Mouse (Mus musculus): ENCODE data around the gene 1700021F05Rik. TPM values are rescaled to one million over a fixed set of nuclear protein-coding genes. Genes with fewer than 3 reads are reported as not detected.
A peak's percentile ranks its signal among the peaks of the same experiment; 100 is the strongest.
"Not testable (repeated sequence)": the region's sequence is repeated elsewhere in the genome, so short reads cannot be mapped to it uniquely, and the experiment has no call there.

1700021F05Rik gene
- polyA plus RNA-seq, 1 experiment from 2014 or later = 73.1 TPM

GRCm38 (mm10) chr10:43523931-43524330 lies 16.9 kb downstream of the 1700021F05Rik start, which contains the start of gene Gm9803:
Gm9803 (plus strand) TSS chr10:43524084.
- H3K36me3 ChIP-seq (ENCODE audit: control insufficient read depth, insufficient read depth, low read length) = peaks cover 21% of the 10 kb centered on the region; the same call in 1 of the 2 replicates
- not testable (repeated sequence) for H3K9me3 ChIP-seq (ENCODE audit: control insufficient read depth, low read length); ATAC-seq (ENCODE audit: low FRiP score, low TSS enrichment); H3K4me3 ChIP-seq (ENCODE audit: low read length); H3K27me3 ChIP-seq (ENCODE audit: control insufficient read depth, insufficient read depth, low read length); H3K9ac ChIP-seq (ENCODE audit: low read depth, low read length); H3K4me2 ChIP-seq (replicated peaks; ENCODE audit: low read depth, low read length); H3K4me1 ChIP-seq (ENCODE audit: control insufficient read depth, insufficient read depth, low read length); H3K27ac ChIP-seq (ENCODE audit: low read depth, low read length)
- 96% methylated on average over 10 of the region's 10 CpGs for WGBS

GRCm38 (mm10) chr10:43519977-43520376 lies 20.8 kb downstream of the 1700021F05Rik start:
- Histone ChIP-seq H3K27me3 (ENCODE audit: control insufficient read depth, insufficient read depth, low read length) (no peaks in the 10 kb centered on the region), H3K36me3 (ENCODE audit: control insufficient read depth, insufficient read depth, low read length) (0 out of 2 replicates have a peak, but pooled peaks cover 4% of the 10 kb centered on the region), H3K27ac (ENCODE audit: low read depth, low read length) (no peak overlapping the region), H3K4me1 (ENCODE audit: control insufficient read depth, insufficient read depth, low read length) (no peaks in the 10 kb centered on the region), H3K9me3 (ENCODE audit: control insufficient read depth, low read length) (no peaks in the 10 kb centered on the region), H3K4me2 (replicated peaks; ENCODE audit: low read depth, low read length) (no peak overlapping the region), H3K4me3 (ENCODE audit: low read length) (no peak overlapping the region), H3K9ac (ENCODE audit: low read depth, low read length) (no peak overlapping the region)
- WGBS = 96% methylated on average over 2 of the region's 2 CpGs
- no peak for ATAC-seq (ENCODE audit: low FRiP score, low TSS enrichment)

- H3K4me1 ChIP-seq (ENCODE audit: control insufficient read depth, insufficient read depth, low read length) = no peaks in the 10 kb centered on the region
- H3K27ac ChIP-seq (ENCODE audit: low read depth, low read length) = no peak overlapping the region; the same call in 1 of the 2 replicates
- no peak overlapping the region for H3K4me3 ChIP-seq (ENCODE audit: low read length)
- H3K27me3 ChIP-seq (ENCODE audit: control insufficient read depth, insufficient read depth, low read length) = no peaks in the 10 kb centered on the region
- no peaks in the 10 kb centered on the region for H3K9me3 ChIP-seq (ENCODE audit: control insufficient read depth, low read length)
- no peak overlapping the region for H3K4me2 ChIP-seq (replicated peaks; ENCODE audit: low read depth, low read length)
- no peak overlapping the region for H3K9ac ChIP-seq (ENCODE audit: low read depth, low read length)
- no peak for ATAC-seq (ENCODE audit: low FRiP score, low TSS enrichment)
- 66% methylated on average over 13 of the region's 13 CpGs for WGBS
- H3K36me3 ChIP-seq (ENCODE audit: control insufficient read depth, insufficient read depth, low read length) = peaks cover under 1% of the 10 kb centered on the region
Observed at GRCm38 (mm10) chr10:43518368-43518767, 22.4 kb downstream of the 1700021F05Rik start.

GRCm38 (mm10) chr10:43517836-43518235 lies 23.0 kb downstream of the 1700021F05Rik start:
- 66% methylated on average over 4 of the region's 4 CpGs for WGBS
- H3K27ac ChIP-seq (ENCODE audit: low read depth, low read length) = peak overlapping the region; percentile 67; the same call in 1 of the 2 replicates
- no peaks in the 10 kb centered on the region for H3K9me3 ChIP-seq (ENCODE audit: control insufficient read depth, low read length)
- H3K27me3 ChIP-seq (ENCODE audit: control insufficient read depth, insufficient read depth, low read length) = no peaks in the 10 kb centered on the region
- no peak overlapping the region for H3K4me3 ChIP-seq (ENCODE audit: low read length)
- H3K4me2 ChIP-seq (replicated peaks; ENCODE audit: low read depth, low read length) = no peak overlapping the region
- no peaks in the 10 kb centered on the region for H3K4me1 ChIP-seq (ENCODE audit: control insufficient read depth, insufficient read depth, low read length)
- no peak for ATAC-seq (ENCODE audit: low FRiP score, low TSS enrichment)
- no peak overlapping the region for H3K9ac ChIP-seq (ENCODE audit: low read depth, low read length)
- peaks cover 6% of the 10 kb centered on the region for H3K36me3 ChIP-seq (ENCODE audit: control insufficient read depth, insufficient read depth, low read length)

GRCm38 (mm10) chr10:43516992-43517660 lies 23.7 kb downstream of the 1700021F05Rik start:
- H3K9me3 ChIP-seq (ENCODE audit: control insufficient read depth, low read length) = no peaks in the 10 kb centered on the region
- peak; percentile 69; the same call in 1 of the 2 replicates for ATAC-seq (ENCODE audit: low FRiP score, low TSS enrichment)
- no peaks in the 10 kb centered on the region for H3K4me1 ChIP-seq (ENCODE audit: control insufficient read depth, insufficient read depth, low read length)
- peak overlapping the region; percentile 67; the same call in 1 of the 2 replicates for H3K27ac ChIP-seq (ENCODE audit: low read depth, low read length)
- no peaks in the 10 kb centered on the region for H3K27me3 ChIP-seq (ENCODE audit: control insufficient read depth, insufficient read depth, low read length)
- H3K9ac ChIP-seq (ENCODE audit: low read depth, low read length) = no peak overlapping the region
- H3K4me3 ChIP-seq (ENCODE audit: low read length) = no peak overlapping the region
- WGBS = 59% methylated on average over 6 of the region's 6 CpGs
- no peak overlapping the region for H3K4me2 ChIP-seq (replicated peaks; ENCODE audit: low read depth, low read length)
- peaks cover 11% of the 10 kb centered on the region for H3K36me3 ChIP-seq (ENCODE audit: control insufficient read depth, insufficient read depth, low read length)

GRCm38 (mm10) chr10:43512976-43513375 lies 27.8 kb downstream of the 1700021F05Rik start:
- H3K4me2 ChIP-seq (replicated peaks; ENCODE audit: low read depth, low read length) = no peak overlapping the region
- no peak for ATAC-seq (ENCODE audit: low FRiP score, low TSS enrichment)
- H3K4me3 ChIP-seq (ENCODE audit: low read length) = no peak overlapping the region
- H3K4me1 ChIP-seq (ENCODE audit: control insufficient read depth, insufficient read depth, low read length) = no peaks in the 10 kb centered on the region
- peaks cover 44% of the 10 kb centered on the region for H3K36me3 ChIP-seq (ENCODE audit: control insufficient read depth, insufficient read depth, low read length)
- H3K27me3 ChIP-seq (ENCODE audit: control insufficient read depth, insufficient read depth, low read length) = no peaks in the 10 kb centered on the region
- no peaks in the 10 kb centered on the region for H3K9me3 ChIP-seq (ENCODE audit: control insufficient read depth, low read length)
- 87% methylated on average over 10 of the region's 10 CpGs for WGBS
- H3K9ac ChIP-seq (ENCODE audit: low read depth, low read length) = no peak overlapping the region
- no peak overlapping the region for H3K27ac ChIP-seq (ENCODE audit: low read depth, low read length)

GRCm38 (mm10) chr10:43509228-43509627 lies 31.6 kb downstream of the 1700021F05Rik start:
- peaks cover 55% of the 10 kb centered on the region for H3K36me3 ChIP-seq (ENCODE audit: control insufficient read depth, insufficient read depth, low read length)
- no peak for ATAC-seq (ENCODE audit: low FRiP score, low TSS enrichment)
- 92% methylated on average over 7 of the region's 7 CpGs for WGBS

GRCm38 (mm10) chr10:43507051-43507450 lies 33.7 kb downstream of the 1700021F05Rik start:
- Histone ChIP-seq H3K27ac (ENCODE audit: low read depth, low read length) (no peak overlapping the region), H3K4me2 (replicated peaks; ENCODE audit: low read depth, low read length) (no peak overlapping the region), H3K4me1 (ENCODE audit: control insufficient read depth, insufficient read depth, low read length) (no peaks in the 10 kb centered on the region), H3K9me3 (ENCODE audit: control insufficient read depth, low read length) (no peaks in the 10 kb centered on the region), H3K4me3 (ENCODE audit: low read length) (no peak overlapping the region), H3K27me3 (ENCODE audit: control insufficient read depth, insufficient read depth, low read length) (no peaks in the 10 kb centered on the region), H3K36me3 (ENCODE audit: control insufficient read depth, insufficient read depth, low read length) (peaks cover 51% of the 10 kb centered on the region), H3K9ac (ENCODE audit: low read depth, low read length) (no peak overlapping the region)
- ATAC-seq (ENCODE audit: low FRiP score, low TSS enrichment) = no peak
- WGBS = 80% methylated on average over 4 of the region's 4 CpGs

More at GRCm38 (mm10) chr10:43509228-43509627, 31.6 kb downstream of the 1700021F05Rik start:
- H3K27me3 ChIP-seq (ENCODE audit: control insufficient read depth, insufficient read depth, low read length) = no peaks in the 10 kb centered on the region
- no peak overlapping the region for H3K9ac ChIP-seq (ENCODE audit: low read depth, low read length)
- H3K4me1 ChIP-seq (ENCODE audit: control insufficient read depth, insufficient read depth, low read length) = no peaks in the 10 kb centered on the region
- no peak overlapping the region for H3K4me3 ChIP-seq (ENCODE audit: low read length)
- no peak overlapping the region for H3K4me2 ChIP-seq (replicated peaks; ENCODE audit: low read depth, low read length)
- no peak overlapping the region for H3K27ac ChIP-seq (ENCODE audit: low read depth, low read length)
- no peaks in the 10 kb centered on the region for H3K9me3 ChIP-seq (ENCODE audit: control insufficient read depth, low read length)

- peaks cover 44% of the 10 kb centered on the region for H3K36me3 ChIP-seq (ENCODE audit: control insufficient read depth, insufficient read depth, low read length)
Observed at GRCm38 (mm10) chr10:43504291-43504690, 36.5 kb downstream of the 1700021F05Rik start.

More at GRCm38 (mm10) chr10:43504291-43504690, 36.5 kb downstream of the 1700021F05Rik start:
- WGBS = 100% methylated on average over 1 of the region's 1 CpGs
- Histone ChIP-seq H3K27me3 (ENCODE audit: control insufficient read depth, insufficient read depth, low read length) (no peaks in the 10 kb centered on the region), H3K4me1 (ENCODE audit: control insufficient read depth, insufficient read depth, low read length) (no peaks in the 10 kb centered on the region), H3K4me2 (replicated peaks; ENCODE audit: low read depth, low read length) (no peak overlapping the region), H3K4me3 (ENCODE audit: low read length) (no peak overlapping the region), H3K27ac (ENCODE audit: low read depth, low read length) (no peak overlapping the region), H3K9me3 (ENCODE audit: control insufficient read depth, low read length) (no peaks in the 10 kb centered on the region), H3K9ac (ENCODE audit: low read depth, low read length) (no peak overlapping the region)
- ATAC-seq (ENCODE audit: low FRiP score, low TSS enrichment) = no peak

All from kidney, embryonic 14.5 days (tissue).